Mouse (Mus musculus) neural tube, embryonic 15.5 days (tissue): Measurements from ENCODE around the gene Cers6. TPM values are rescaled to one million over a fixed set of nuclear protein-coding genes. Genes with fewer than 3 reads are reported as not detected.

Experiments used
- ATAC-seq: fragments of 200-750 bp; cut with Nextera tagmentation; 2 replicates; pipeline ENCODE4 v1.8.0; 2017; ENCODE audit warnings: mild to moderate bottlenecking, moderate TSS enrichment, moderate library complexity; ENCODE audit not compliant: low FRiP score
- H3K27ac ChIP-seq: fragments of 300-500 bp; sonication (generic); replicated peaks from 2 replicates; pipeline ENCODE4 v1.5.1; 2015; ENCODE audit warnings: mild to moderate bottlenecking, inconsistent platforms
- H3K27me3 ChIP-seq: fragments of 300-500 bp; sonication (generic); replicated peaks from 2 replicates; pipeline ENCODE4 v1.6.1; 2015; ENCODE audit warnings: inconsistent platforms
- H3K36me3 ChIP-seq: fragments of 300-500 bp; sonication (generic); 2 replicates; pipeline ENCODE4 v1.6.1; 2015; ENCODE audit warnings: inconsistent platforms
- H3K4me1 ChIP-seq: fragments of 300-500 bp; sonication (generic); 2 replicates; pipeline ENCODE4 v1.6.1; 2015; ENCODE audit warnings: inconsistent platforms
- H3K4me2 ChIP-seq: fragments of 300-500 bp; sonication (generic); 2 replicates; pipeline ENCODE4 v1.6.1; 2015; ENCODE audit warnings: inconsistent platforms, mild to moderate bottlenecking, moderate library complexity
- H3K4me3 ChIP-seq: fragments of 300-500 bp; sonication (generic); replicated peaks from 2 replicates; pipeline ENCODE4 v1.5.1; 2015; ENCODE audit warnings: mild to moderate bottlenecking, inconsistent platforms
- H3K9ac ChIP-seq: fragments of 300-500 bp; sonication (generic); replicated peaks from 2 replicates; pipeline ENCODE4 v1.6.1; 2015; ENCODE audit warnings: mild to moderate bottlenecking, inconsistent platforms
- H3K9me3 ChIP-seq: fragments of 300-500 bp; sonication (generic); replicated peaks from 2 replicates; pipeline ENCODE4 v1.6.1; 2016; ENCODE audit warnings: inconsistent platforms
- WGBS: fragments of 180-500 bp; shearing (Covaris S2); methylation state at CpG from one replicate; pipeline ENCODE4 v1.1.7; 2015; ENCODE audit warnings: mixed read lengths; 5-methylcytosine and 5-hydroxymethylcytosine counted together
- polyA plus RNA-seq: library from polyadenylated mRNA; unstranded; fragments of >200 nt; fragmentation: Nextera tagmentation; extraction: Ambion mirVana; gene quantifications from 2 replicates; pipeline ENCODE4 v1.2.1, GENCODE M21; 2015

Gene Cers6
- polyA plus RNA-seq, 1 experiment from 2014 or later = 52.1 TPM

DNA sequence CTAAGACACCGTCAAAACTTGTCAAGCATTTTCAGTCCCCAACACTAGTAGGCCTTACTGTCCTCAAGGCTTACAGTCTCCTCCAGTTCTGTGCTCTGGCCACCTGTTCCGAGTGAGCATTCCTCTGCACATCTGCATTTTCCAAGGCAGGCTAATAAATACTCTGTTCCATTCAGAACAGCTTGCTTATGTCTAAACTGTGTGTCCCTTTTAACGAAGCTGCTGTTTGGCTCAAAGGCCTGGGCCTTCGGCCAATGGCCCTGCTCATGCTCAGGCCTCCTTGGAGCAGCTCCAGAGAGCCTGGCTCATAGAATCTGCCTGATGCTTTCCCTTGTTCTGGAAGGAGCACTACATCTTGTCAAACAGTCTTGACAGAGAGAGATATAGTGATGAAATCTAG, 193.0 kb downstream of the Cers6 start:
- no peak overlapping the region for H3K27ac ChIP-seq
- 51% methylated on average over 4 of the region's 4 CpGs for WGBS
- H3K4me3 ChIP-seq = no peak overlapping the region
- peaks cover 11% of the 10 kb centered on the region for H3K4me1 ChIP-seq
- H3K9me3 ChIP-seq = no peaks in the 10 kb centered on the region
- H3K27me3 ChIP-seq = no peaks in the 10 kb centered on the region
- H3K9ac ChIP-seq = no peak overlapping the region
- no peak overlapping the region for H3K4me2 ChIP-seq
- H3K36me3 ChIP-seq = no peaks in the 10 kb centered on the region
- peak; percentile 60; the same call in 1 of the 2 replicates for ATAC-seq

DNA sequence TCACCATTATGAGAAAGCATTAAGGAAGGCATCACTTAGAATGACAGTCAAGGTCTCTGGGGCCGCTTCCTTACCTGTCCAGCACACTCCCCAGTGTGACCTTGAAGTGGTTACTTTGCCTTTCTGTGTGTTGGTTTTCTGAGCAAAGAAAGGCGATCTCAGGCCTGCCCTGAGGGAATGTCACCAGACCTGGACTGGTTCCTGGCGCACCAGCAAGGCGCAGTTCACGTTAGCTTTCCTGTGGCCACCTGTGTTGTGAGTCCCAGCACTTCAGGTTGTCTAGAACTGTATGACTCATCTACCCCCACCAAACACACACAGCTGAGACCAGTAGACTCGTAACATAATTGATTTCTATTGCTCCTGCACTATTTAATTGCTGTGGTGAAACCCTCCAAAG, 193.9 kb downstream of the Cers6 start:
- ATAC-seq = no peak
- Histone ChIP-seq H3K4me2 (no peak overlapping the region), H3K36me3 (no peaks in the 10 kb centered on the region), H3K9ac (no peak overlapping the region), H3K4me3 (no peak overlapping the region), H3K4me1 (peaks cover 11% of the 10 kb centered on the region), H3K9me3 (no peaks in the 10 kb centered on the region), H3K27ac (no peak overlapping the region), H3K27me3 (no peaks in the 10 kb centered on the region)
- WGBS = 86% methylated on average over 6 of the region's 6 CpGs

DNA sequence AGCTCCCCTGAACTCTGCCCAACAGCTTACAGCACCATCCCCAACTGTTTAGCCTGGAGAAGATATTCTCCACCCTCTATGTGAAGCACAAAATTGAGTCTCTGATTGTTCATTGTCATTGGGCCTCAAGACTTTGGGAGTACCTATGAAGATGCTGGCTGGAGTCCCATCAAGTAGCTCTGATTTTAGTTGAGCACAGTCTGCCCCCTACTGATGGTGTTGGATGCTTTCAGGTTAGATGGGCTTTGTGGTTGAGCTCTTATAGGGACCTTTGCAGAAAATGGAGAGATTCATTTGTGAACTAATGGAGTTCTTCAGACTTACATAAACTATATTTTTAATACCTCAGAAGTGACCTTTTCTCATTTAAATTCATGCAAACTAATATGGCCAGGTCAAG, 200.1 kb downstream of the Cers6 start:
- no peak overlapping the region for H3K27ac ChIP-seq
- no peak for ATAC-seq
- H3K4me2 ChIP-seq = no peak overlapping the region
- no peaks in the 10 kb centered on the region; the same call in 1 of the 2 replicates for H3K36me3 ChIP-seq
- H3K9ac ChIP-seq = no peak overlapping the region
- H3K4me3 ChIP-seq = no peak overlapping the region
- H3K4me1 ChIP-seq = no peaks in the 10 kb centered on the region
- no peaks in the 10 kb centered on the region for H3K27me3 ChIP-seq
- no peaks in the 10 kb centered on the region for H3K9me3 ChIP-seq

DNA sequence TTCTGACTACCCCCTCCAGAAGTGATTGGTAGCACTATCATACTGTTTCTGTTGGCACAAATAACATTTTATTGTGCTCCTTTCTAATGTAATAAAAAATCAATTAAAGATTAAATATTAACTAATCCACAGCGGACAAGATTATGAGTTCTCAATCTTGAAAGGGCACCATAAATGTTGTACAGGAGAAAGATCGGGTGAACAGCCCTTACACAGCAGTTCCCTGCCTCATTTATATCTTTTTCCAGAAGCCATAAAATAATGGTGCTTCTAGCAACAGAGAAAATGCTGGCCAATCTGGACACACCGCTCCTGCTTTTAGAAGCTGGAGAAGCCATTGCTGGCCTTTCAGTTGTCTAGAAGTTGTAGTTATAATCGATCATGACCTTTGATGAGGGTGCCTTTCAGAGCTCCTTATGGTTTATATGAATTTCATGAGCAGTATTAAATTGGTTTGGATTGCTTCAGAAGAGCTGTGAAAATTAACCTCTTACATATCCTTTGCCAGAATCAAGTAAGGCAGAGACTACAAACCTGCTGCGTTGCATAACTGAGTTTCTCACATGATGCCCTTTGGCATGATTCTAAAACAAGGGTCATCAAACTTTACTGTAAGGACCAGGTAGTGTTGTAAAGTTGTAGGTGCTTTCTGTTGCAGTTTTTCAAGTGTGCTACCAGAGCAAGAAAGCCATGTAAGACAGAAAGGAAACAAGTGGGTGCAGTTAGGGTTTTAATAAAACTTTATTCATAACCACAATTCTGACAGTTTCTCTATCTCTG, 200.9 kb downstream of the Cers6 start:
- ATAC-seq = no peak
- H3K4me2 ChIP-seq = no peak overlapping the region
- no peaks in the 10 kb centered on the region; the same call in 1 of the 2 replicates for H3K36me3 ChIP-seq
- no peaks in the 10 kb centered on the region for H3K4me1 ChIP-seq
- no peaks in the 10 kb centered on the region for H3K9me3 ChIP-seq
- WGBS = 82% methylated on average over 5 of the region's 5 CpGs
- H3K4me3 ChIP-seq = no peak overlapping the region
- H3K27me3 ChIP-seq = no peaks in the 10 kb centered on the region
- no peak overlapping the region for H3K9ac ChIP-seq
- no peak overlapping the region for H3K27ac ChIP-seq

- Histone ChIP-seq H3K4me3 (no peak overlapping the region), H3K4me1 (no peaks in the 10 kb centered on the region), H3K27me3 (no peaks in the 10 kb centered on the region), H3K27ac (no peak overlapping the region), H3K4me2 (no peak overlapping the region), H3K9me3 (no peaks in the 10 kb centered on the region), H3K36me3 (no peaks in the 10 kb centered on the region; the same call in 1 of the 2 replicates), H3K9ac (no peak overlapping the region)
- WGBS = 86% methylated on average over 6 of the region's 6 CpGs
- ATAC-seq = no peak
Measured at GRCm38 (mm10) chr2:69064759-69065158, 203.5 kb downstream of the Cers6 start.

DNA sequence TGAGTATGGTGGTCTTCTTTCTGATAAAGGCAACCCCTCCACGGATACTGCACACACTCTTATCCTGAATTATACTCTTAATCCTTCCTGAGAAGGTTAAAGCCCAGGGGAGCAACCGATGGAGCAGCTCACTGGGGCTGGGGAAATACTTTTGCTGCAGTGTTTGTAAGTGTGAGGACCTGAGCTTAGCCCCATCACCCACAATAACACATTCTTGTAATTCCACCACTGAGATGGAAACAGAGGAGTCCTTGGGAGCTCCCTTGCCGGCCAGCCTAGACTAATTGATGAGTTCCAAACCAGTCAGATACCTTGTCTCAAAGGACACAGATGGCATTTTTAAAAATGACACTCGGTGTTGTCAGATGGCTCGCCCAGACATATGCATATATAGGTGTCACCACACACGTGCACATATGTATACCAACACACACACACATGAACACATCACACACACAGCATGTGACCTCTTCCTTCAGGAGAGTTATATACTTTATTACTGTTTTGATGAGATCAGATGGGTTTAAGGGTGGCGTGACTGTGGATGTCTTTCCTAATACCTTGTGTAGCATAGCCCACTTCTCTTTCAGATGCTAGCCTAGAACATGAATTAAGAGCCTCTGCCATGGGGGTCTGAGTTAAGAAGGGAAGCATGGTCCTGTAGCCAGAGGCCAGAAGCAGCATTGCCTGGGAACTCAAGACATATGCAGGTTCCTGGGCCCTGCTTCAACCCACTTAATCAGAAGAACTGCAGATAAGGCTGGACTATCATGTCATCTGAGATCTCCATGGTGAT, 210.4 kb downstream of the Cers6 start:
- Histone ChIP-seq H3K4me1 (no peaks in the 10 kb centered on the region), H3K9me3 (no peaks in the 10 kb centered on the region), H3K4me2 (no peak overlapping the region), H3K9ac (no peak overlapping the region), H3K36me3 (no peaks in the 10 kb centered on the region; the same call in 1 of the 2 replicates), H3K27me3 (no peaks in the 10 kb centered on the region), H3K4me3 (no peak overlapping the region), H3K27ac (no peak overlapping the region)
- ATAC-seq = no peak
- whole genome bisulfite sequencing = 83% methylated on average over 7 of the region's 7 CpGs

DNA sequence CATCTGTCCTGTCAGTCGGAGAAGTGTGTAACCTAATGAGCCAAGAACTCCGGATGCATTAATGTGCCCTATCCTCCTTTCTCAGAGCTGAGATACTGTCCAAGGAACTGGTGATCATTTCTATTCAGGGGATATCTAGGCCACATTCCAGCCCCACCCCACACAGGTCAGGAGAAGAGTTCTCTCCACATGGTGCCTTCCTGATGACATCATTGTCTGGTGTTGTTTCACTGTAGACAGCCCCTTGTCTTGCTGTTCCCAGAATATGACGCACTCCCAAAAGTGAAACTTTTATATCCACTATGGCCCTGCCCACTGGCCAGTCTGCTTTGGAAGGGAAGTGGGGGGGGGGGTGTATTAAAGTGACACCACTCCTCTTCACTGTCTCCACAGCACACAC, 215.9 kb downstream of the Cers6 start:
- Histone ChIP-seq H3K36me3 (no peaks in the 10 kb centered on the region; the same call in 1 of the 2 replicates), H3K27me3 (no peaks in the 10 kb centered on the region), H3K4me2 (no peak overlapping the region), H3K4me3 (no peak overlapping the region), H3K27ac (no peak overlapping the region), H3K9ac (no peak overlapping the region), H3K4me1 (no peaks in the 10 kb centered on the region), H3K9me3 (no peaks in the 10 kb centered on the region)
- WGBS = 77% methylated on average over 3 of the region's 3 CpGs
- no peak for ATAC-seq

GRCm38 (mm10) chr2:69080760-69081159, 219.5 kb downstream of the Cers6 start:
- Histone ChIP-seq H3K9me3 (no peaks in the 10 kb centered on the region), H3K27me3 (no peaks in the 10 kb centered on the region), H3K36me3 (no peaks in the 10 kb centered on the region), H3K4me1 (0 out of 2 replicates have a peak, but pooled peaks cover 7% of the 10 kb centered on the region), H3K4me3 (no peak overlapping the region), H3K27ac (no peak overlapping the region), H3K9ac (no peak overlapping the region), H3K4me2 (no peak overlapping the region)
- WGBS = 83% methylated on average over 1 of the region's 1 CpGs
- no peak for ATAC-seq

DNA sequence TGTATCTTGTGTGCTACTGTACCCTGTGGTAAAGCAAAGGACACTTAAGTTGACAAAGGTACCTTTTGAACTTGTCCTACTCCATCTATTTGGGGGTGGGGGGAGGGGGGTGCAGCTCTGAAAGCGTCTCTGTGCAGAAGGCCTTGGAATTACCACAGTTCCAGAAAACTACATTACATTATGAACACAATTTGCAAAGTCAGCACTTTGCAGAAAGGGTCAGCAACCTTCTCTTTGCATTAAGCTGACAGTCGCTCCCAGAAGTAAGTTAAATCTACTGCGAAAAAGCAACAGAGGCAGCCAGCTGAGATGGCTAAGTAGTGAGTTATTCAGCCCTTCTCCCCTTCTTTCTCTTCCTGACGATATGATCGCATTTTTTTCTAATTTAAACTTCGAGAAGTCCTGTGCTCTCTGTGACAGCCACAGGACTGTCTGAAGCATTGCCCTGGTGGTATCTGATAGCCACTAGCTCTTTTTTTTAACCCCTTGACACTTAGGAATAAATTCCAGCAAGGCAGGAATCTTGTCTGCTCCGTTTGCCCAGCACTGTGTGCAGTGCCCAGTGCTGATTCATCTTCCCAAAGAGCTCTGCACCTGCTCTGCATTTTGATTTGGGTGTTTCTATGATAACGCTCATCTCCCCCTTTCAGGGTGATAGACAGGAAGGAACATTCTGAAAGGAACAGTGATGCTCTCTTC, 221.4 kb downstream of the Cers6 start:
- H3K27me3 ChIP-seq = no peaks in the 10 kb centered on the region
- WGBS = 54% methylated on average over 8 of the region's 8 CpGs
- H3K27ac ChIP-seq = no peak overlapping the region
- no peak overlapping the region for H3K4me3 ChIP-seq
- ATAC-seq = no peak
- H3K9me3 ChIP-seq = no peaks in the 10 kb centered on the region
- H3K9ac ChIP-seq = no peak overlapping the region
- no peaks in the 10 kb centered on the region for H3K36me3 ChIP-seq
- H3K4me2 ChIP-seq = no peak overlapping the region
- peaks cover 14% of the 10 kb centered on the region; the same call in 1 of the 2 replicates for H3K4me1 ChIP-seq

GRCm38 (mm10) chr2:69083198-69083509, 221.9 kb downstream of the Cers6 start:
- no peak overlapping the region for H3K4me3 ChIP-seq
- H3K27me3 ChIP-seq = no peaks in the 10 kb centered on the region
- H3K36me3 ChIP-seq = no peaks in the 10 kb centered on the region
- H3K4me1 ChIP-seq = peaks cover 14% of the 10 kb centered on the region; the same call in 1 of the 2 replicates
- no peak overlapping the region for H3K27ac ChIP-seq
- no peaks in the 10 kb centered on the region for H3K9me3 ChIP-seq
- 89% methylated on average over 3 of the region's 3 CpGs for whole genome bisulfite sequencing
- H3K9ac ChIP-seq = no peak overlapping the region
- H3K4me2 ChIP-seq = no peak overlapping the region
- ATAC-seq = no peak

DNA sequence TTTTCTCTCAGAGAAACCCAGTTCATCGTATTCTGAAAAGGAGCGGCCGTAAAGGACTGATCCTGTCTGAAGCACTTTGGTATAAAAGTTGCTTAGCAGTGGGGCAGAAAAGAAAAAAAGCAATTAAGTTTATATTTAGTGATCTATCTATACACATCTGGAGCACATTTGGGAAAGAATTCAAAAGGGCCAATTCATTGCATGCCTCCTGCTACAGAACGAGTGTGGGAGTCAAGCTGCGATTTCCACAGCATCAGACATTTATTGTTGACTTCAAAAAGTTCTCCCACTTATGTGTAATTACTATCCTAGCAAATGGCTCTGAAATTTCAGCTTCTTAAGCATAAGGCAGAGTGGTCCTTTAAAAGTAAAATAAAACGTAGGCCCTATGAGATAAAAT, 223.2 kb downstream of the Cers6 start:
- no peak overlapping the region for H3K9ac ChIP-seq
- 79% methylated on average over 6 of the region's 6 CpGs for WGBS
- no peaks in the 10 kb centered on the region for H3K9me3 ChIP-seq
- no peak overlapping the region for H3K4me2 ChIP-seq
- no peaks in the 10 kb centered on the region for H3K36me3 ChIP-seq
- H3K27ac ChIP-seq = no peak overlapping the region
- H3K4me3 ChIP-seq = no peak overlapping the region
- H3K27me3 ChIP-seq = no peaks in the 10 kb centered on the region
- ATAC-seq = no peak
- H3K4me1 ChIP-seq = peaks cover 19% of the 10 kb centered on the region; the same call in 1 of the 2 replicates
